Comparison of ENCODE assay signal across 20 mouse cellular contexts in genomic region chr19:57939166-57939565, GRCm38 (mm10).
DNase-seq lines count a peak whose midpoint lies in the region; ATAC-seq and TF ChIP-seq lines count a peak whose summit lies in the region.
"Had no signal": no experiment of that assay in that cellular context is flagged by ENCODE, and none has a peak within 500 bp of the region (broad histone marks: within the 10 kb centered on the region; RNA-seq: fewer than 3 reads in every experiment).

No protein-coding gene starts in this region.

- peak; percentile 6 for DNase-seq in kidney, postnatal 0 days (ENCODE audit: low spot score)
- DNase-seq in kidney, adult 8-10 months: no peak
- no peak for DNase-seq in lung, embryonic 14.5 days
- DNase-seq in lung, adult 2 months: no peak
- DNase-seq in lung, postnatal 0 days (ENCODE audit: low spot score): peak; percentile 81
- DNase-seq in lung, postnatal 36 days: peak; percentile 62
- no peak for DNase-seq in ovary, adult 18-20 months (ENCODE audit: low spot score)
- DNase-seq in cerebellum, adult 2 months: no peak
- DNase-seq: adrenal gland, postnatal 14 days; cerebellum, adult 18-20 months; cerebellum, postnatal 10 days; forebrain, postnatal 0 days; gastrocnemius, postnatal 14 days; heart, postnatal 36 days had no signal

- no peaks in the 10 kb centered on the region for H3K9me3 ChIP-seq in kidney, postnatal 0 days (replicated peaks; ENCODE audit: low read length)
- H3K9me3 ChIP-seq in lung, embryonic 14.5 days (ENCODE audit: low read depth, low read length): no peaks in the 10 kb centered on the region
- no peaks in the 10 kb centered on the region for H3K9me3 ChIP-seq in lung, postnatal 0 days (ENCODE audit: low read length)
- H3K9me3 ChIP-seq: embryonic facial prominence, embryonic 10.5 days; forebrain, embryonic 13.5 days; heart, embryonic 13.5 days had no signal

- TF ChIP-seq POLR2A in lung, adult 2 months (IDR thresholded peaks at IDR 0.05; ENCODE audit: borderline replicate concordance, extremely low read depth, low read depth, low read length): no peak
- no peak for TF ChIP-seq POLR2A in cerebellum, adult 2 months (IDR thresholded peaks at IDR 0.05; ENCODE audit: borderline replicate concordance, insufficient read depth, low read length)

- no peaks in the 10 kb centered on the region for H3K27me3 ChIP-seq in kidney, postnatal 0 days (ENCODE audit: insufficient read depth, low read length)
- H3K27me3 ChIP-seq in lung, embryonic 14.5 days (ENCODE audit: insufficient read depth, low read length): no peaks in the 10 kb centered on the region
- no peaks in the 10 kb centered on the region for H3K27me3 ChIP-seq in lung, postnatal 0 days (replicated peaks; ENCODE audit: insufficient read depth, low read length)
- no peaks in the 10 kb centered on the region for H3K27me3 ChIP-seq in cerebellum, adult 2 months (ENCODE audit: control insufficient read depth, insufficient read depth, low read length)
- H3K27me3 ChIP-seq: CH12.LX; forebrain, embryonic 13.5 days; heart, embryonic 13.5 days; Patski had no signal

- TF ChIP-seq CTCF in kidney, postnatal 0 days (IDR thresholded peaks at IDR 0.05; ENCODE audit: low read depth): no peak
- no peak for TF ChIP-seq CTCF in lung, embryonic 14.5 days (IDR thresholded peaks at IDR 0.05; ENCODE audit: low read depth)
- TF ChIP-seq CTCF in lung, adult 2 months (IDR thresholded peaks at IDR 0.05; ENCODE audit: insufficient read depth, low read length): no peak
- no peak for TF ChIP-seq CTCF in lung, postnatal 0 days (IDR thresholded peaks at IDR 0.05)
- no peak for TF ChIP-seq CTCF in cerebellum, adult 2 months (IDR thresholded peaks at IDR 0.05; ENCODE audit: borderline replicate concordance, insufficient read depth, low read depth, low read length)

- no peaks in the 10 kb centered on the region for H3K4me1 ChIP-seq in kidney, postnatal 0 days (replicated peaks; ENCODE audit: insufficient read depth, low read length)
- no peaks in the 10 kb centered on the region for H3K4me1 ChIP-seq in lung, embryonic 14.5 days (ENCODE audit: insufficient read depth)
- H3K4me1 ChIP-seq in lung, adult 2 months (ENCODE audit: control insufficient read depth, insufficient read depth, low read length): peaks cover 16% of the 10 kb centered on the region
- peaks cover 5% of the 10 kb centered on the region; the same call in 1 of the 2 replicates for H3K4me1 ChIP-seq in lung, postnatal 0 days (ENCODE audit: insufficient read depth, low read depth, low read length)
- no peaks in the 10 kb centered on the region for H3K4me1 ChIP-seq in cerebellum, adult 2 months (ENCODE audit: control insufficient read depth, insufficient read depth, low read length)
- H3K4me1 ChIP-seq: embryonic facial prominence, embryonic 10.5 days had no signal

- ATAC-seq in kidney, postnatal 0 days (replicated peaks; ENCODE audit: low FRiP score, low read depth): no peak
- peak; percentile 44; the same call in 1 of the 2 replicates for ATAC-seq in lung, embryonic 14.5 days (ENCODE audit: insufficient read depth)
- peak; percentile 81 for ATAC-seq in lung, postnatal 0 days
- ATAC-seq: activated CD4-positive, CD25-positive, alpha-beta regulatory T cell, adult 4 months; forebrain, embryonic 13.5 days; forebrain, postnatal 0 days; Patski had no signal

- WGBS in kidney, postnatal 0 days: 65% methylated on average over 1 of the region's 1 CpGs
- 35% methylated on average over 1 of the region's 1 CpGs for WGBS in lung, embryonic 14.5 days
- 14% methylated on average over 1 of the region's 1 CpGs for WGBS in lung, adult 2 months
- WGBS in lung, postnatal 0 days: 2% methylated on average over 1 of the region's 1 CpGs
- WGBS in cerebellum, adult 2 months: 88% methylated on average over 1 of the region's 1 CpGs

- H3K4me2 ChIP-seq in kidney, postnatal 0 days (ENCODE audit: low read length): no peak overlapping the region
- H3K4me2 ChIP-seq in lung, embryonic 14.5 days: no peak overlapping the region
- no peak overlapping the region for H3K4me2 ChIP-seq in lung, postnatal 0 days (replicated peaks; ENCODE audit: low read depth, low read length)
- H3K4me2 ChIP-seq: forebrain, embryonic 13.5 days; heart, embryonic 13.5 days had no signal

- H3K4me3 ChIP-seq in kidney, postnatal 0 days (replicated peaks; ENCODE audit: low read depth, low read length): no peak overlapping the region
- no peak overlapping the region for H3K4me3 ChIP-seq in lung, embryonic 14.5 days (ENCODE audit: low read depth, low read length)
- H3K4me3 ChIP-seq in lung, adult 2 months (replicated peaks; ENCODE audit: extremely low read depth, low read depth, low read length): no peak overlapping the region
- no peak overlapping the region for H3K4me3 ChIP-seq in lung, postnatal 0 days (ENCODE audit: low read depth, low read length)
- no peak overlapping the region for H3K4me3 ChIP-seq in cerebellum, adult 2 months (replicated peaks; ENCODE audit: insufficient read depth, low read depth, low read length)
- H3K4me3 ChIP-seq: embryonic facial prominence, embryonic 10.5 days; forebrain, embryonic 13.5 days; heart, embryonic 13.5 days had no signal

- H3K9ac ChIP-seq in kidney, postnatal 0 days (ENCODE audit: low read depth, low read length): no peak overlapping the region
- no peak overlapping the region for H3K9ac ChIP-seq in lung, embryonic 14.5 days
- H3K9ac ChIP-seq in lung, postnatal 0 days (replicated peaks; ENCODE audit: low read depth): no peak overlapping the region
- H3K9ac ChIP-seq: forebrain, embryonic 13.5 days; forebrain, postnatal 0 days; heart, embryonic 13.5 days had no signal

- peak; percentile 66 for TF ChIP-seq EP300 in lung, postnatal 0 days (IDR thresholded peaks at IDR 0.05)

- H3K36me3 ChIP-seq in kidney, postnatal 0 days (ENCODE audit: insufficient read depth, low read length): no peaks in the 10 kb centered on the region
- no peaks in the 10 kb centered on the region for H3K36me3 ChIP-seq in lung, embryonic 14.5 days (ENCODE audit: insufficient read depth)
- no peaks in the 10 kb centered on the region for H3K36me3 ChIP-seq in lung, postnatal 0 days (ENCODE audit: insufficient read depth, low read length)
- H3K36me3 ChIP-seq: embryonic facial prominence, embryonic 10.5 days; heart, embryonic 13.5 days had no signal

- no peak overlapping the region for H3K27ac ChIP-seq in kidney, postnatal 0 days
- H3K27ac ChIP-seq in lung, embryonic 14.5 days (ENCODE audit: low read depth): no peak overlapping the region
- no peak overlapping the region for H3K27ac ChIP-seq in lung, postnatal 0 days (ENCODE audit: low read length)
- no peak overlapping the region for H3K27ac ChIP-seq in cerebellum, adult 2 months (ENCODE audit: insufficient read depth, low read length)
- H3K27ac ChIP-seq: embryonic facial prominence, embryonic 10.5 days; forebrain, embryonic 13.5 days; heart, embryonic 13.5 days had no signal

Comparison
In these comparisons a context has a peak if more than half of its experiments do, and no peak if none do; other contexts are left out.
1. DNase-seq: peak in kidney, postnatal 0 days (single experiment), lung, postnatal 0 days (single experiment) and lung, postnatal 36 days (single experiment); none in kidney, adult 8-10 months (0 of 2), lung, embryonic 14.5 days (single experiment), lung, adult 2 months (single experiment), ovary, adult 18-20 months (single experiment) and cerebellum, adult 2 months (0 of 2).